Mouse (Mus musculus) embryo, embryonic 9.5 days (tissue): Measurements from ENCODE around the gene Lgals9.

Experiments
- DNase-seq: peaks from one replicate; pipeline ENCODE4 v3.0.0-alpha.2; 2017; ENCODE audit errors: extremely low spot score

Lgals9 gene

DNA sequence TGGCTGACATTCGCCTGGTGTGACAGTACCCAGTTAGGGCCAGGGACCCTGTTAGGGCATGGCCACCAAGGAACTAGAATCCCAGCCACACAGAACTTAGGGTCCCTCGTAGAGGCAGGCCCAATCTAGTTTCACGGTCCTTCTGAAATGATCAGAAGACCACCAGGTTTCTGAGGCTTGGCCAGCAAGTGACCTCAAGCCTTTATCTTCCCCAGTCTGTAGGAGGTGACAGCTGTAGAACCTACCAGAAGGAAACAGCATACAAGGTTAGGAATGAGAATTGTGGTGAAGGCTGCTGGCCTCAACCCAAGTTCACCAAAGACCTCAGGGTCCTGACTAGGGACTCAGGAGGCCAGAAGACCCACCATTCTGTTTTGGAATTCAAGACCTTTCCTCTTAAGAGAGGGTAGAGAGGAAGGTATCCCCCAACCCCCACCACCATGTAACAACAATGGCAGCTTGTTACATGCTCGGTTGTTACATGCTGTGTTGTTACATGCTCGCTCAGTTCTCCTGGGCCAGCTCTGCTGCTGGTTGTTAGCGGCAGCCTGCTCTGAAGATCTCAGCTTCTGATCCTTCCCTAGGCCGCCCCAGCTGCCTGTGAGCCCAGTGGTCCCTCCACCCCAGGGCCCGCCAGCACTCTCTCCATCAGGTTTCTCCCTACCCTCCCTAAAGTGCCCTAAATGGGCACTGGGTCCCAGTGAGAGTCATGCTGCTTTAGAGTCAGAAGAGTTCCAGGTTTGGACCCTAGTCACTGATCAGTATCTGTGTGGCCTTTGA, 7.8 kb downstream of the Lgals9 start:
- DNase-seq, result no peak

DNA sequence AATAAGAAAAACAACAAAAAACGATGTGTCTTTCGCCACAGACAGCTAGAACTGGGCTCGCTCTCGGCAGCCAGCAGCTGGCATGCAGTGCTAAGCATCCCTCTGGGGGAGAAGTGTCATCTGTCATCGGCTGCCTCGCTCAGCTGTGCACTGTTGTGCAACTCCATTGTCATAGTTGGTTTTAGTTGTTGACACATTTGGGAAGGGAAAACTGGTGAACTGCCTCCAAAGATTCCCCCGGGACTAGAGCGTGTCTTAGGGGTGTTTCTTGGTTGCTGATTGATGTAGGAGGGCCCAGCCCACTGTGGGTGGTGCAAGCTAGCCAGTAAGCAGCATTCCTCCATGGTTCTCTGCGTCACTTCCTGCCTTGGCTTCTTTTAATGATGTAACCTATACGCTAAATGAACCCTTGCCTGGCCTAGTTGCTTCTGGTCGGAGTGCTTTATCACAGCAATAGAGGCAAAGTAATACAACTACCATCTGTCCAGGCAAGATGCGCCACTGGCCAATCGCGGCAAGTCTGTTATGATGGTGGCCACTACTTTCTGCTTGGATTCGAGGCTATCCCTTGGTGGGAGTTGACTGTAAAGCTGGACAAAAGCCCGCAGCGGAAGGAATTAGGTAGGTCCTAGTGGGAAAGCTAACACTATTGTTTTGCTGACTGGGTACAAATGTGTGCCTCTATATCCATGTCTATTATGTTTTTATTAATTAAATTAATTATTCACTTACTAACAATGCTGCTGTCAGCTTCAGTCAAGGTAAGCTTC, 11.2 kb downstream of the Lgals9 start:
- peak; percentile 6 for DNase-seq

DNA sequence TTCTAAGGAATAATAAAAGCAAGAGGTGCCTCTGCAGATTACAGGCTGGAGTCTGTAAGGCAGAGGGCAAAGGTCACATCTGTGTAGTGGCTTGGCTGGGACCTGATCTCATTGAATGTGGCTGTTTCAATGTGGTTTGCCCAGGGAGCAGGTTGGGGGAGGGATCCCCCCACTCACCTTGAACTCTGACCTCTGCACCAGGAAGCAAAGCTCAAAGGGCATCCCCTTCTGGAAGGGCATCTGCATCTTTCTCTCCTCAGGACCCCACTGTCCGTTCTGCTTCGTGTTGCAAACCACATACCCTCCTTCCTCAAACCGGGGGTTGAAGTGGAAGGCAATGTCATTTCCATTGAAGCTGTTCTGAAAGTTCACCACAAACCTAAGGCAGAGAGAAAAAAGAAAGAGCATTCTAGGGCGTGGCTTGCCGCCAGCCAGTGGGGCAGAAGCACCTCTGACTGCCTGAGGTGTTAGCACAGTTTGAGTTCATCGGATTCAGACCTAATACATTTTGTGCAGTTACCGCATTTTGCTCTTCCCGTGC, 11.9 kb downstream of the Lgals9 start:
- DNase-seq, result peak; percentile 37

DNA sequence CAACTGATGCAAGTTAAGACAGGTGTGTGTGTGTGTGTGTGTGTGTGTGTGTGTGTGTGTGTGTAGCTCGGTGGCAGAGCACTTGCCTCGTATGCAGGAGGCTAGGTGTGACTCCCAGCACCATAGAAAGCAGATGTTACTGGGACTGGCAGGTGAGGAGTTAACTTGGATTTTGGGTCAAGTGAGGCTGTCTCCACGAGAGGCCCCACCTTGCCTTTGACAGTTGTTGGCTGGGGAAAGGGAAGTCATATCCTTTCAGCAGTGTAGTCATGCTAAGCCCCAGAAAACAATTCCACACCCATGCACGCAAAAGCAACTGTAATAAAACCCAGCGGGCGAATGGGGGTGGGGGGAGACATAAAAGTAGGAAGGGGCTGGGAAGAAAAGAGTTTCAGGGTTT, 12.4 kb downstream of the Lgals9 start:
- peak; percentile 7 for DNase-seq

DNA sequence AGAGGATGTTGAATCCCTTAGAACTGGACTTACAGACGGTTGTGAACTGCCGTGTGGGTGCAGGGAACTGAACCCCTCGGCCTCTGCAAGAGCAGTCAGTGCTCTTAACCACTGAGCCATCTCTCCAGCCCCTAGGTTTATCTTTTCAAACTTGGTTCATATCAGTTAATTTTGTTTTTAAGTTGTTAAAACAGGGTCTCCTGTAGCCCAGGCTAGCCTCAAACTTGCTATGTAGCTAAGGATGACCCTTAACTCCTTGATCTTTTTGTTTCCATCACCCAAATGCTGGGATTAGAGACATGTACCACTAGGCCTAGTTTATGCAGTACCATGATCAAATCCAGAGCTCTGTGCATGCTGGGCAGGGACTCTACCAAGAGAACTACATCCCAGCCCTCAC, 13.0 kb downstream of the Lgals9 start:
- DNase-seq, result no peak

DNA sequence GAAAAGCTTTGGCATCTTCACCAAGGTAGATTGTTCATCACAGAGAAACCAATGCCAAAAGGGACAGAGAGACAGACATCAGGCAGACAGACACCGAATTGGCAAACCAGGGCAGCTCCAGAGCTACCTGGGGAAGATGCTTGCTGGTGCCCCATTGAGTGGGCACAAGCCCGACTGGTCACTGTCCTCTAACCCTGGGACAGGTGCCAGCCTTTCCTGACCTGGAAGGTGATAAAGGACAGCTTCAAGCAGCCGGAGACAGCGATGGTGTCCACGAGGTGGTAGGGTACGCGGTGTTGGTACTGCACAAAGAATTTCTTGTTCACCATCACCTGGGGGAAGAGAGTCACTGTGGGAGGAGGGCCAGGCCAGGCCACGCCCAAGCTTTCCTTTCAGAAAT, 13.7 kb downstream of the Lgals9 start:
- DNase-seq, result no peak

DNA sequence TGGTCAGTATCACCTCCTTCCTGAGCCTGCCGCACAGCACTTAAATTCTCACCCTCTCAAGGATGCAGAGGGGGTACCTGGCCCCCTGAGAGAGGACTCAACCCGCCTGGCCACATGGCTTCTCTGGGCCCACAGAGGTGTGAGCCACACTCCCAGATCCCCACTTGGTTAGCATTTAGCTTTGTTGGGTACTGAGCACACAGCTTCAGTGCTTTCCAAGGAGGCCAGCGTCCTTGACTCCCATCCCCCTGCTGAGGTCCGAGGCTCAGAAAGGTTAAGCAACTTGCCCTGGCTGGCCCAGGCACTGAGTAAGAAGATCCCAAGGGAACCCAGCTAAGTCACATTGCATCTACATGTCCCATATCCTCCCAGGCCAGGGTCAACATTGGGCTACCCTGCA, 16.6 kb downstream of the Lgals9 start:
- no peak for DNase-seq

DNA sequence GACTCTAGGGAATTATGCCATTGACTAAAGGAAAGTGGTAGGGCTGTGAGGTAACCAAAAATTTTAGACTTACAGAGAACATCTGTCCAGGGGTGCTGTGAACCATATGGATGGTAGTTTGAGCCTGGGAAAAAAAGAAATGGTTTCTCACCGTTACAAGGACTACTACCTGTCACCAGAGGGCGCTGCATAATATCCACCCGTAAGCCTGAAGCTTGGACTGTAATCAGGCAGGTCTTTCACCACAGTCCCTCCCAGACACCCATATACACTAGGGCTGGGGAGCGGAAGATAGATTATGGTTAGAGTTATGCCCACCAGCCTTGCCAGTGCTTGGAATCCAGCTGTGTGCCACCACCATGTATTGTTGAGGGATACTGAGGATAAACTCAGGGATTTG, 17.4 kb downstream of the Lgals9 start:
- peak; percentile 47 for DNase-seq

DNA sequence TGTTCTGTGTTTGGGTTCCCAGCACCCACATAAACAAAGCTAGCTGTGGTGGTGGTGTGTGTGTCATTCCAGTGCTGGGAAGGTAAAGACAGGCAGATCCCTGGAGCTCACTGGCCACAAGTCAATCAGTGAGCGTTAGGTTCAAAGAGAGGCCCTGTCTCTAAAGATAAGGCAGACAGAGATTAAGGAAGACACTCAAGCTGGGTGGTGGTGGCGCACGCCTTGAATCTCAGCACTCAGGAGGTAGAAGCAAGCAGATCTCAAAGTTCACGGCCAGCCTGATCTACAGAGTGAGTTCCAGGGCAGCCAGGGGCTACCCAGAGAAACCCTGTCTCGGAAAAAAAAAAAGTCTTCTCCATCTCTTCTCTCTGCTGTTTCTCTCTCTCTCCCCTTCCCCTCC, 23.5 kb downstream of the Lgals9 start:
- DNase-seq, result no peak

DNA sequence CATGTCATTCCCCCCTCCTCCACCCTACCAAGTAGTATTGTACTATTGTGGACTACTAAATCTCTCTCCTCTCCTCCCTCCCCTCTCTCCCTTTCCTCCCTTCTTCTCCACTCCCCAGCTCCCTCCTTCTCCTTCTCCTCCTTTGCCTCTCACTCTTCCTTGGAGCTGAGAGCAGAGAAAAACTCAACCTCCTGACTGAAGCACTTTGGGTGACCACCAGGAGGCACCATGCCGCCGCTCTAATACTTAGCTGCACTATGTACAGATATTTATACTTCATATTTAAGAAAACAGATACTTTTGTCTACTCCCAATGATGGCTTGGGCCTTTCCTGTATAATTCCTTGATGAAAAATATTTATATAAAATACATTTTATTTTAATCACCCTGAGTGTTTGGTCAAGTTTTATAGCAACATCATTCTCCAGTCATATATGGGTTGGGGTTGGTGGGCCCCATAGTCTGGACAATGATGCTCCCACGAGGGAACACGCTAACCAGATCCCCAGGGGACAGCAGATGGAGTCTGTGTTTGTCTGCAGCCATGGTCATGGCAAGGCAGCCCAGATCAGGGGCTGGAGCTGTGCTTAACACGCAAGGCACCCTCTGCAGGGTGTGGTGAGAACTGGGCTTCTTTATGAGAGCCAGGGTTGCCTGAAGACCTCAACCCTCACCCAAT, 24.8 kb downstream of the Lgals9 start:
- no peak for DNase-seq

DNA sequence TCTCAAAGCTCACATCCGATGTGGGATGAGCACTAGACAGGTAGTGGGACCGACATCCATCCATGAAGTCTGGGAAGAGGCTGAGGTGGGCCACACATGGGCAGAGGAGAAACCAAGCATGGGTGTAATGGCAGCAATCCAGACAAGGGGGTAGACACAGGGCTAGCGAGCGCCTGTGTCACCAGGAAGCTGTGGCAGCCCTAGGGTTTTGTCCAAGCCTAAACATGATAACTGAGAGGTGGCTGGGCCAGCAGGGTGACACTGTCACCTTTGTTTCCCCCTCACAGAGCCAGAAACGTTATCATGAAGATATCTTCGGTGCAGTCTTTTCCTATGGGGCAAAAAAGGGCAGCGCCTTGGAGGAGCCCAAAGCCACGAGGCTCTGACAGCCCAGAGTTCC, 25.4 kb downstream of the Lgals9 start:
- DNase-seq, result no peak

DNA sequence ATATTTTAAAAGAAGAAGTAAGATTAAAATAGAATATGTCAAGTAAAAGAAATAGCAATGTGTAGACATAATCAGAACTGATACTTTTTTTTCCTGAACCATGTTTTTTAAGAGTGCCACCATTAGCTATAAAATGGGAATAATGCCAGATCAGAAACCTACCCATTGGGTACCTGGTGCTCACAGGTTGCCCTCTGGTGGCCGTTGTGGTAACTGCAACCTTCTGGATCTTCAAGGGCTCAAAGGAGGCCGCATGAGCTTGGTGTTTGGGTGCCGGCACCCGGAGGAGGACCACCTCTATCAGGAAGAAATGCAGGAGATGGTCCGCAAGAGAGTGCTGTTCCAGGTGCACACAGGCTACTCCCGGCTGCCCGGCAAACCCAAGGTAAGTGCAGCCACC, 28.5 kb downstream of the Lgals9 start:
- peak; percentile 67 for DNase-seq

DNA sequence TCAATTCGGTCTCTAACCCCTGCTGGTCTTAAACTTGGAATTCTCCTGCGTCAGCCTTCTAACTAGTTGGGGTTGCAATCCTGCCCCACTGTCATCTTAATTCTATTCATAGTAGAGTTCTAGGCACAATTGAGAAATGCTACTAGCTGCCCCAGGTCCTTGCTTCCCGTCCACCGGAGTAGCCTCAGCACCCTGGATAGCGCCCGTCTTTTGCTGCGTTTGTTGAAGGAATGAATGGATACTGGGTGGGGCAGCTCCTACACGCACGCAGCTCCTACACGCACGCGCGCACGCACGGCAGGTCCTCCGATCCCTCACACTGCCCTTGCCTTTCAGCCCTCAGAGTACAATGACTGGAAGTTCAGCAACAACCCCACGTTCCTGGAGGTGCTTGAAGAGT, 32.3 kb downstream of the Lgals9 start:
- DNase-seq, result peak; percentile 64

DNA sequence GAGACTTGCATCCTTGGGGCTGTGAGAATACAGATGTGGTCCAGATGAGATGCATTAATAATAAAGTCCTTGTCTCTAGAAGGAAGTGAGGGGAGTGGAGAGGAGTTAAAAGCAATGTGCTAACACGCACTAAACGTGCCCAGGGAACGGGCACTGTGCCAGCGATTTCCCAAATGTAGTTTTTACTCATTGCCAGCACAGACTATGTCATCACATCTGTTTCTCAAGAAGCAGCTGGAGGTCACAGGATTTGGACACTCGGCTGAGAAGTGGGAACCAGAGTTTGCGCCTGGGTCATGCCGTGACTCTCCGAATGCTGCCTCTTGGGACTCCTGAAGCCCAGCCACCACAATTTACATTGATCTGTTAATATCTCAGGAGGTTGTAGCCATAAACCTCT, 34.4 kb downstream of the Lgals9 start:
- DNase-seq, result no peak

DNA sequence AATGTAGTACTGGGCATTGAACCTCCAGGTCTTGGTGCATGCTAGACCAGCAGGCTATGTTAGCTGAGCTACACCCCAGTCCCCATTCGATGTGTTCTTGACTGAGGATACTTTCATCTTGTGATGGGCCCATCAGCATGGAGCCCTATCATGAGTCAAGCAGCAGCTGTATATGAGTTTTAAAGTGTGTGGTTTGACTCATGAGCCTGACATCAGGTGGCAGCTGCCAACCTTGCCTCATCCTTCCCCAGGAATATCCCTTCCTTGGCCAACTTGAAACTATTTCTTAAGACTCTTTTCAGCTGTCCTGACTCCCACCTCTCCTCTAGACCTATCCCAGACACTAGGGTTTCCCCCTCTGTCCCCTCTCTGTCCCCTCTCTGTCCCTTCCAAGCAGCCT, 41.7 kb downstream of the Lgals9 start:
- DNase-seq, result no peak

DNA sequence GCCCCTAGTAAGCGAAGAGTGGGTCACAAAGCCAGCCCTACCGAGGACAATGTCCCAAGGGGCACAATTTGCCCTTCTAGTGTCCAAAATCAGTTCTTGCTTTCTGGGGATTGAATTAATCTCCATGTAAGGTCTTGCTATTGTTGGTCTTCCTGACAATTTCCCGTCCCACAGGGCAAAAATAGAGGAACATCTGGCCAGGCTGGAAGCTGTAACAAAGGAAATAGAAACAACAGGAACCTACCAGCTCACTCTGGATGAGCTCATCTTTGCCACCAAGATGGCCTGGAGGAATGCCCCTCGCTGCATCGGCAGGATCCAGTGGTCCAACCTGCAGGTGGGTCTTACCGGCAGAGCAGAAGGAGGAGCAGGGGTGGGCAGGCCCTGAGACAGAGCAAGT, 49.6 kb downstream of the Lgals9 start:
- DNase-seq, result no peak

DNA sequence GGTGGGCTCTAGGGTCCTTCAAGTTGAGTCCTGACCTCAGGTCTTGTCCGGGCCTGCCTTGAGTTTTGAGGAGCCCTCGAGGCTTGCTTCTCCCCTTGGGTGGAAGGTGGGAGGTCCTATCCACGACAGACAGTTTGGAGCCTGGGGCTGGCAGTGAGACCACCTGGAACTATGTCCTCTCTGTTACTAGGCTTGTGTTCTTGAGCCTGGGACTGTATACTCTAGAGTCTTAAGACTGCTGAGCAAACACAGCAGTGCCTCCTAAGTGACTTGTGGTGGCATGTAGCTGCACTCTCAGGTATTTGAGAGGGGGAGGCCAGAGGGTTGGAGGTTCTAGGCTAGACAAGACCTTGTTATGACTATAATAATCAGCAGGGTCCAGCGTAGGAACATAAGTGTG, 50.0 kb downstream of the Lgals9 start:
- no peak for DNase-seq

DNA sequence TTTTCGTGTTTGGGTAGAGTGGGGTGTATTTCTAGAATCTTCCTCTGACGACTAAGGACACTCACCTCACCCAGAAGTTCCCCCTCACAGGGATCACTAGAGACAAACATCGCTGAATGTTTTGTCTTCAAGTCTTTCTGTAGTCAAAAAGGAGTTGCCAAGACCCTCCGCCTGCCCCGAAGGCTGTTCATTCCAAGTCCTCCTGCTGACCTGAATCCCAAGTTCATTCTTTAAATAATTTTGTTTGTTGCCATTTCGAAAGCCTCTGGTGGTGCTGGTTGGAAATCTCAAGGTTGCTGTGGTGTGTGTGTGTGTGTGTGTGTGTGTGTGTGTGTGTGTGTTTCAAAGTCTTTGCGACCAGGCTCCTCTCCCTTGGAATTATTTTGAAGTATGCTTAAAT, 50.4 kb downstream of the Lgals9 start:
- no peak for DNase-seq

DNA sequence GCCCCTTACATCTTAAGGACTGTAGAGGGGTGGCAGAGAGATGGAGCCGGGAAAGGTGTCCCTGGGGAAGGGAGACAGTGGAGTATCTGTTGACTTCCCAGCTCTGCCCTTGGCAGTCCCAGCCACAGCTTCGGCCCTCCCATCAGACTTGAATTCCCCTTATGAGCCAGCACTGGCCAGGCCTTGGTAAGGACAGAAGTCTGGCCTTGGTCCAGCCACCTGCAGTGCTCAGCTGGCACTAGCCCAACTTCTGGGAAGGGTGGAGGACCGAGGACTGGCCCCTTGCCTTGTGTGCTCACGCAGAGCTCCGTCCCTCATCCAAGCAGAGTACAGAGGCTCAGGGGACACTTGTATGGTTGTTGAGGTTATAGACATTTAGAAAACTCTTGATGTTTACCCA, 55.4 kb downstream of the Lgals9 start:
- no peak for DNase-seq

DNA sequence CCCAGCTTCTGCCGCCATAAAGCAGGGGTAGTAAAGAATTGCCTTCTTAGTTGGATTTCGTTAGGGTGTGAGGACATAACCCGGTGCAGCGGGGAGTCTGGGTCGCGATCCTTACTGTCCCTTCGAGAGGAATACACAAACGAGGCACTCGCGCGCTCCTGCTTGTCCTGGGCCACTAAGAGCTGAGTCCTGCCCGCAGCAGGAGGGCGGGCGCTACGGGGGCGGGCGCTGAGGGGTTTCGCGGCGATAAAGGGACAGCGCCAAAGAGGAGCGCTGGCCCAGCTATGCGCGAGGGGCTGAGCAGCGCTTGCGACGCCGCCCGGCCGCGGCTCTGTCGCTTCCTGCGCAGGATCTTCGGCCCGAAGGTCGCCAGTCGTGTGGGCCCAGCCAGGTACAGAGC, 59.8 kb downstream of the Lgals9 start:
- peak; percentile 63 for DNase-seq

DNA sequence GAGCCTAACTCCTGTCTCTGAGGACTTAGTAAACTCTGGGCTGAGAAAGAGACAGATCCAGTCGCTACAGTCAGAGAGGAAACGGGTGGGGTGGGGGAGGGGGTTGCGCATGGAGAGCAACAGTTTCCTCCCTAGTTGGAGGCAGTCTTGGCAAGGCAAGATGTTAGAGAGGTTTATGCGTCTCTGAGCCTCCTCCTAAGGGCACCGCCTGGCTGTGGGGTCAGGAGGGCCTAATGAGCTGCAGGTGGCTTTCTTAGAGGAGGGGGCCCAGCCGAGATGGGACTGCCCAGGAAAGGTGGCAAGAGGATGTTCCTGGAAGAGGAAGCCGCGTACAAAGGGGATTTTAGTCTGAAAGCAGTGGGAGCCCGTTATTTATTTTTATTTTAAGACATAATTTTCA, 60.6 kb downstream of the Lgals9 start:
- peak; percentile 17 for DNase-seq

DNA sequence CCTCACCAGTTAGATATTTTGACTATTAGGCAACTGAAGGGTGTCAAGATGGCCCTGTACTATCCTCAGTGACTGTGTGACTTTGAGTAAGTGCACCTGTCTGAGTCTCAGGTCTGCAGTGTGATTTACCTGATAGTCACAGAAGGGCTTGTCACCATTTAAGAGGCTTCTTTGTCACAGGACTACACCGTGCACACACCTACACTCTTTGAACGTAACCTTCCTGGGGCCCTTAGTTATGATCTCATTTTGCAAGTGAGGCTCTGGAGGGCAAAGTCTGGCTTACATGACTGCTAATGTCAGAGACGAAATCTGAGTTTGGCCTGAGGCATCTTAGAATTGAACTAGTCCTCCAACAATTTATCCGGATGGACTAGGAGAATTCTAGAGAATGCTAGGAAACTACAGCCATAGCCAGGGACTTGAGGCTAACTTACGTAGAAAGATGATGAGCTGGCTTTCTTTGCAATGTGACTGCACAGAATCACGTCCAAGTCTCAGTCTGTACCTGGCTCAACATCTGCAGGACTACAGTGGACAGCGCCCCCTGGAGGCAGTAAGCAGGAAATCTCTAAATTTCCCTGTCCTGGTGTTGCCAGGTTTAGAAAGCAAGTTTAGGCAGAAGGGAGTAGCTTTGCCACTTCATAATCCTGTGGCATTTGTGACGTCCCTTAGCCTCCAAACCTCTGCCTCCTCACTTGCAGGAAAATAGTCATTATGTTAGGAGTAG, 61.9 kb downstream of the Lgals9 start:
- DNase-seq, result peak; percentile 34
